Comparison of ENCODE assay signal across 13 mouse cellular contexts in the genomic region with DNA sequence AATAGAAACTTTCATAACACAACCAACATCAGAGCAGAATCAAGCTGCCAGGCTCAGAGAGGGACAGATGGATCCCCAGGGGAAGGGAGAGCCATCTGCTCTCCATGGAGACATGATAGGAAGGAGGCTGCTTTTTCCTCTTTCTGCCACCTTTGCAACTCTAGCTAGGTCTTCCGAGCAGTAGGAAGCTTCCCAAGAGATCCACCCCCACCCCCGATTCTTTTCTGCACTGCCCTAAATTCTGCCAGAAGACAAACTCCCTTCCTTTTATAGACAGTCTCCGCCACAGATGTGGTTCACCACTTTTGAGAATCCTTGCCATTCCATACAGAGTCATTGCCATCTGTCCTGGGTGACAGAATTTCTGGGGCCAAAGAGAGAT. TPM values are rescaled to one million over a fixed set of nuclear protein-coding genes. Genes with fewer than 3 reads are reported as not detected.
DNase-seq lines count a peak whose midpoint lies in the region; ATAC-seq lines count a peak whose summit lies in the region.
"Had no signal": no experiment of that assay in that cellular context is flagged by ENCODE, and none has a peak within 500 bp of the region (broad histone marks: within the 10 kb centered on the region; RNA-seq: fewer than 3 reads in every experiment).

No protein-coding gene starts in this region.

- peak; percentile 92 for DNase-seq in brain, adult 2 months (ENCODE audit: low read depth, low spot score)
- DNase-seq in cerebellum, adult 11 months: peak; percentile 43
- DNase-seq in left cerebral cortex, postnatal 14 days (ENCODE audit: low spot score in 2 of 2): peak; percentile 51 to 74
- no peak for DNase-seq in urinary bladder, adult 18-20 months (ENCODE audit: low spot score in 2 of 2)
- DNase-seq in gastrocnemius, adult 18-20 months (ENCODE audit: low spot score): no peak
- DNase-seq: thymus, postnatal 4 days had no signal

- 70% methylated on average over 3 of the region's 3 CpGs for WGBS in hindbrain, embryonic 16.5 days

- intact Hi-C loops in left cerebral cortex, postnatal 14 days (cut with DNase I): loop anchor here (2.0 kb wide), 1 partner anchor 17 kb away; no protein-coding TSS in a partner anchor

- no peak overlapping the region for H3K4me2 ChIP-seq in hindbrain, embryonic 16.5 days (ENCODE audit: low read length)
- H3K4me2 ChIP-seq: embryonic facial prominence, embryonic 15.5 days; intestine, embryonic 15.5 days had no signal

- H3K36me3 ChIP-seq in hindbrain, embryonic 16.5 days (ENCODE audit: control insufficient read depth, insufficient read depth, low read length): no peaks in the 10 kb centered on the region
- H3K36me3 ChIP-seq: embryonic facial prominence, embryonic 15.5 days; intestine, embryonic 15.5 days had no signal

- ATAC-seq in frontal cortex, adult (ENCODE audit: low TSS enrichment): peak; percentile 76
- no peak for ATAC-seq in hindbrain, embryonic 16.5 days
- ATAC-seq: intestine, embryonic 15.5 days had no signal

- no peaks in the 10 kb centered on the region for H3K27me3 ChIP-seq in hindbrain, embryonic 16.5 days (replicated peaks; ENCODE audit: control insufficient read depth, insufficient read depth, low read length)
- H3K27me3 ChIP-seq: embryonic facial prominence, embryonic 15.5 days; intestine, embryonic 15.5 days had no signal

- H3K4me1 ChIP-seq in hindbrain, embryonic 16.5 days (ENCODE audit: control insufficient read depth, insufficient read depth, low read depth, low read length): no peaks in the 10 kb centered on the region
- H3K4me1 ChIP-seq: embryonic facial prominence, embryonic 15.5 days; intestine, embryonic 15.5 days had no signal

- no peak overlapping the region for H3K4me3 ChIP-seq in hindbrain, embryonic 16.5 days (ENCODE audit: low read length)
- H3K4me3 ChIP-seq: embryonic facial prominence, embryonic 15.5 days; intestine, embryonic 15.5 days had no signal

- H3K9ac ChIP-seq in hindbrain, embryonic 16.5 days (ENCODE audit: low read depth, low read length): no peak overlapping the region
- H3K9ac ChIP-seq: embryonic facial prominence, embryonic 15.5 days; intestine, embryonic 15.5 days; liver, embryonic 14.5 days had no signal

- H3K27ac ChIP-seq in hindbrain, embryonic 16.5 days (ENCODE audit: low read depth, low read length): no peak overlapping the region
- H3K27ac ChIP-seq: intestine, embryonic 15.5 days; liver, embryonic 14.5 days; macrophage had no signal

- no peaks in the 10 kb centered on the region for H3K9me3 ChIP-seq in hindbrain, embryonic 16.5 days (ENCODE audit: control insufficient read depth, low read length)
- H3K9me3 ChIP-seq: embryonic facial prominence, embryonic 15.5 days; intestine, embryonic 15.5 days had no signal

RNA-seq across cellular contexts. Expression of gene Porcn, which starts 16.0 kb away (rescaled TPM):
- total RNA-seq in left cerebral cortex, postnatal 14 days (2021): 10 to 100 TPM; 83.2 to 83.3 TPM
- 1 to 10 TPM; 4.3 to 4.4 TPM for total RNA-seq in gastrocnemius, adult 18-20 months (2021)
- polyA plus RNA-seq in hindbrain, embryonic 16.5 days (2015; fragmentation: Nextera tagmentation; extraction: Ambion mirVana): 50.7 and 55.4 TPM in 2 replicates

RNA-seq across cellular contexts. Expression of gene Ebp, which starts 29.0 kb away (rescaled TPM):
- total RNA-seq in left cerebral cortex, postnatal 14 days (2021): 10 to 100 TPM; 31.7 to 33.3 TPM
- total RNA-seq in gastrocnemius, adult 18-20 months (2021): 1 to 10 TPM; 6.8 to 8.3 TPM
- polyA plus RNA-seq in hindbrain, embryonic 16.5 days (2015; fragmentation: Nextera tagmentation; extraction: Ambion mirVana): 34.8 and 36.6 TPM in 2 replicates

RNA-seq across cellular contexts. Expression of gene Ftsj1, which starts 29.9 kb away (rescaled TPM):
- 10 to 100 TPM; 22.7 to 25.9 TPM for total RNA-seq in left cerebral cortex, postnatal 14 days (2021)
- total RNA-seq in gastrocnemius, adult 18-20 months (2021): 10 to 100 TPM; 13.3 to 14.0 TPM
- 49.9 and 52.8 TPM in 2 replicates for polyA plus RNA-seq in hindbrain, embryonic 16.5 days (2015; fragmentation: Nextera tagmentation; extraction: Ambion mirVana)

RNA-seq across cellular contexts. Expression of gene Tbc1d25, which starts 46.3 kb away (rescaled TPM):
- total RNA-seq in left cerebral cortex, postnatal 14 days (2021): 10 to 100 TPM; 15.7 to 16.3 TPM
- total RNA-seq in gastrocnemius, adult 18-20 months (2021): 1 to 10 TPM; 2.7 to 4.1 TPM
- 23.2 and 23.3 TPM in 2 replicates for polyA plus RNA-seq in hindbrain, embryonic 16.5 days (2015; fragmentation: Nextera tagmentation; extraction: Ambion mirVana)

RNA-seq across cellular contexts. Expression of gene Slc38a5, which starts 48.6 kb away (rescaled TPM):
- 10 to 100 TPM; 11.9 to 12.7 TPM for total RNA-seq in left cerebral cortex, postnatal 14 days (2021)
- total RNA-seq in gastrocnemius, adult 18-20 months (2021): not detected
- 34.6 and 43.0 TPM in 2 replicates for polyA plus RNA-seq in hindbrain, embryonic 16.5 days (2015; fragmentation: Nextera tagmentation; extraction: Ambion mirVana)
- total RNA-seq: monocyte, adult 5-6 weeks had no signal
- polyA plus RNA-seq: macrophage had no signal

Comparison
In these comparisons a context has a peak if more than half of its experiments do, and no peak if none do; other contexts are left out.
1. DNase-seq: peak in brain, adult 2 months (single experiment), cerebellum, adult 11 months (single experiment) and left cerebral cortex, postnatal 14 days (2 of 2); none in urinary bladder, adult 18-20 months (0 of 2) and gastrocnemius, adult 18-20 months (single experiment).
2. RNA of gene Porcn, which starts 16.0 kb away (total RNA-seq): 83.2 to 83.3 TPM in left cerebral cortex, postnatal 14 days; 4.3 to 4.4 TPM in gastrocnemius, adult 18-20 months; every median in the first group is over 10 times any median in the second.